ENCODE assay signal across 16 mouse cellular contexts in the genomic region with DNA sequence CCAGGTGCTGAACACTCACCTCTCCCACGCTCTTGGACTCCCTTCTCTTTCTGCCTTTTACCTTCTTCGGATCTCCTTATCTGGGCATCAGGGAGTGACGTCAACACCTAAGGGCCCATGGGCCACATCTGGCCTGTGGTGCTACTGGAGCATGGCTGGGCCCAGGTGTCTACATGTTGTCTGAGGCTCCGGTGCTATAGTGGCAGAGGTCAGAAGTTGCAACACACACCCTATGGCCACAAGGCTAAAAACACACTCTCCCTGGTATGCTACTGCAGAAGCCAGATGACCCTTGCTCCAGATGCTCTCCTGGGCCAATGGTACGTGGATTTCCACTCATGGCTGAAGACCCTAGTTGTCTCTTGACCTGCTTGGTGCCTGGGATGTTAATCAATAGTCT.
"Had no signal": no experiment of that assay in that cellular context is flagged by ENCODE, and none has a peak within 500 bp of the region (broad histone marks: within the 10 kb centered on the region; RNA-seq: fewer than 3 reads in every experiment).

No protein-coding gene starts in this region.

- H3K9ac ChIP-seq: neural tube, embryonic 13.5 days; neural tube, embryonic 15.5 days; stomach, embryonic 15.5 days had no signal

- H3K27me3 ChIP-seq: stomach, embryonic 15.5 days had no signal

- H3K4me2 ChIP-seq: neural tube, embryonic 13.5 days; neural tube, embryonic 15.5 days; stomach, embryonic 15.5 days had no signal

- DNase-seq: retina, postnatal 1 day; right cerebral cortex, adult 18-20 months; right cerebral cortex, postnatal 14 days; right cerebral cortex, postnatal 25 days; right cerebral cortex, postnatal 4 days; spleen, adult 18-20 months; thymus, adult 18-20 months; thymus, adult 2 months; thymus, postnatal 14 days; thymus, postnatal 25 days; thymus, postnatal 36 days; thymus, postnatal 4 days had no signal

- H3K4me3 ChIP-seq: neural tube, embryonic 13.5 days; neural tube, embryonic 15.5 days; stomach, embryonic 15.5 days had no signal

- H3K9me3 ChIP-seq: neural tube, embryonic 13.5 days; neural tube, embryonic 15.5 days; stomach, embryonic 15.5 days had no signal

- H3K27ac ChIP-seq: neural tube, embryonic 13.5 days; neural tube, embryonic 15.5 days; stomach, embryonic 15.5 days; stomach, postnatal 0 days had no signal

- H3K36me3 ChIP-seq: neural tube, embryonic 13.5 days; neural tube, embryonic 15.5 days; stomach, embryonic 15.5 days had no signal
